In genomic region chr2:122102070-122102469, GRCm38 (mm10) we compare ENCODE assay signal across 8 mouse cellular contexts. TPM values are rescaled to one million over a fixed set of nuclear protein-coding genes. Genes with fewer than 3 reads are reported as not detected.
DNase-seq lines count a peak whose midpoint lies in the region; ATAC-seq and TF ChIP-seq lines count a peak whose summit lies in the region.

No protein-coding gene starts in this region.

- peaks cover 38% of the 10 kb centered on the region; the same call in 1 of the 2 replicates for H3K36me3 ChIP-seq in lung, postnatal 0 days (ENCODE audit: insufficient read depth, low read length)
- peaks cover 53% of the 10 kb centered on the region for H3K36me3 ChIP-seq in forebrain, embryonic 15.5 days

- peak; percentile 38; the same call in 1 of the 2 replicates for ATAC-seq in lung, postnatal 0 days
- ATAC-seq in forebrain, embryonic 15.5 days (replicated peaks): no peak

- no peak overlapping the region for H3K9ac ChIP-seq in lung, postnatal 0 days (replicated peaks; ENCODE audit: low read depth)
- H3K9ac ChIP-seq in forebrain, embryonic 15.5 days (replicated peaks): no peak overlapping the region

- H3K27me3 ChIP-seq in lung, postnatal 0 days (replicated peaks; ENCODE audit: insufficient read depth, low read length): no peaks in the 10 kb centered on the region
- H3K27me3 ChIP-seq in forebrain, embryonic 15.5 days: no peaks in the 10 kb centered on the region

- H3K4me3 ChIP-seq in bone marrow, adult 2 months (replicated peaks; ENCODE audit: control insufficient read depth, low read depth, low read length): no peak overlapping the region
- H3K4me3 ChIP-seq in lung, postnatal 0 days (ENCODE audit: low read depth, low read length): no peak overlapping the region
- H3K4me3 ChIP-seq in forebrain, embryonic 15.5 days: no peak overlapping the region

- no peak overlapping the region for H3K4me2 ChIP-seq in lung, postnatal 0 days (replicated peaks; ENCODE audit: low read depth, low read length)
- no peak overlapping the region for H3K4me2 ChIP-seq in forebrain, embryonic 15.5 days (replicated peaks)

- peak; percentile 68 for TF ChIP-seq CTCF in bone marrow, adult 2 months (IDR thresholded peaks at IDR 0.05; ENCODE audit: control insufficient read depth, insufficient read depth, low read length)
- peak; percentile 55 for TF ChIP-seq CTCF in lung, postnatal 0 days (IDR thresholded peaks at IDR 0.05)

- no peak for TF ChIP-seq POLR2A in bone marrow, adult 2 months (IDR thresholded peaks at IDR 0.05; ENCODE audit: borderline replicate concordance, control insufficient read depth, low read depth, low read length)

- H3K9me3 ChIP-seq in lung, postnatal 0 days (ENCODE audit: low read length): no peaks in the 10 kb centered on the region
- no peaks in the 10 kb centered on the region for H3K9me3 ChIP-seq in forebrain, embryonic 15.5 days

- peak; percentile 23 for DNase-seq in gastrocnemius, postnatal 10 days
- DNase-seq in gastrocnemius, adult 8-10 months (ENCODE audit: low spot score in 2 of 2): no peak
- DNase-seq in B cell, adult 2 months: peak; percentile 65 to 72
- DNase-seq in lung, postnatal 0 days (ENCODE audit: low spot score): no peak
- DNase-seq in cerebellum, adult 11-12 months: no peak
- DNase-seq in heart, postnatal 36 days: no peak

- no peak for TF ChIP-seq EP300 in lung, postnatal 0 days (IDR thresholded peaks at IDR 0.05)

- intact Hi-C loops in heart, postnatal 36 days (cut with DNase I): no loop called here

- no peaks in the 10 kb centered on the region for H3K4me1 ChIP-seq in bone marrow, adult 2 months (ENCODE audit: control insufficient read depth, insufficient read depth, low read length)
- no peaks in the 10 kb centered on the region for H3K4me1 ChIP-seq in lung, postnatal 0 days (ENCODE audit: insufficient read depth, low read depth, low read length)
- no peaks in the 10 kb centered on the region for H3K4me1 ChIP-seq in forebrain, embryonic 15.5 days

- H3K27ac ChIP-seq in bone marrow, adult 2 months (ENCODE audit: control insufficient read depth, insufficient read depth, low read depth, low read length, poor library complexity): no peak overlapping the region
- H3K27ac ChIP-seq in lung, postnatal 0 days (ENCODE audit: low read length): no peak overlapping the region
- no peak overlapping the region for H3K27ac ChIP-seq in forebrain, embryonic 15.5 days (replicated peaks)

RNA-seq across cellular contexts. Expression of gene Spg11, which starts 16.1 kb away (rescaled TPM):
- 1 to 10 TPM; 7.6 to 8.9 TPM for total RNA-seq in gastrocnemius, postnatal 10 days (2021)
- total RNA-seq in gastrocnemius, adult 8-10 months (2022): 1 to 10 TPM; 5.4 to 6.4 (median 6.1) TPM
- 1.7 and 6.3 TPM in 2 replicates for polyA plus RNA-seq in bone marrow, adult 2 months (2011; ENCODE audit: insufficient read depth, insufficient read length, low replicate concordance, missing spikeins)
- 4.1 and 4.3 TPM in 2 replicates for polyA plus RNA-seq in lung, postnatal 0 days (2015; fragmentation: Nextera tagmentation; extraction: Ambion mirVana)
- 8.4 and 9.9 TPM in 2 replicates for polyA plus RNA-seq in forebrain, embryonic 15.5 days (2015; fragmentation: Nextera tagmentation; extraction: Ambion mirVana)
- 10 to 100 TPM; 10.7 to 11.0 TPM for total RNA-seq in heart, postnatal 36 days (2021)

RNA-seq across cellular contexts. Expression of gene B2m, which starts 45.4 kb away (rescaled TPM):
- 100 to 1,000 TPM; 109 to 137 TPM for total RNA-seq in gastrocnemius, postnatal 10 days (2021)
- total RNA-seq in gastrocnemius, adult 8-10 months (2022): 100 to 1,000 TPM in 1 of 4 experiments, 10 to 100 TPM in 3; 54.2 to 107 (median 77.1) TPM
- polyA plus RNA-seq in bone marrow, adult 2 months (2011; ENCODE audit: insufficient read depth, insufficient read length, low replicate concordance, missing spikeins): 485 and 609 TPM in 2 replicates
- polyA plus RNA-seq in lung, postnatal 0 days (2015; fragmentation: Nextera tagmentation; extraction: Ambion mirVana): 655 and 745 TPM in 2 replicates
- polyA plus RNA-seq in forebrain, embryonic 15.5 days (2015; fragmentation: Nextera tagmentation; extraction: Ambion mirVana): 67.0 and 71.9 TPM in 2 replicates
- 100 to 1,000 TPM; 162 to 248 TPM for total RNA-seq in heart, postnatal 36 days (2021)

RNA-seq across cellular contexts. Expression of gene Trim69, which starts 58.4 kb away (rescaled TPM):
- total RNA-seq in gastrocnemius, postnatal 10 days (2021): not detected
- not detected for total RNA-seq in gastrocnemius, adult 8-10 months (2022)
- polyA plus RNA-seq in bone marrow, adult 2 months (2011; ENCODE audit: insufficient read depth, insufficient read length, low replicate concordance, missing spikeins): not detected in 2 replicates
- not detected in 2 replicates for polyA plus RNA-seq in lung, postnatal 0 days (2015; fragmentation: Nextera tagmentation; extraction: Ambion mirVana)
- polyA plus RNA-seq in forebrain, embryonic 15.5 days (2015; fragmentation: Nextera tagmentation; extraction: Ambion mirVana): not detected in 2 replicates
- under 1 TPM in 1 of 2 experiments, not detected in 1; 0.14 TPM for total RNA-seq in heart, postnatal 36 days (2021)

Comparison
In these comparisons a context has a peak if more than half of its experiments do, and no peak if none do; other contexts are left out.
1. DNase-seq: peak in gastrocnemius, postnatal 10 days (single experiment) and B cell, adult 2 months (2 of 2); none in gastrocnemius, adult 8-10 months (0 of 2), lung, postnatal 0 days (single experiment), cerebellum, adult 11-12 months (single experiment) and heart, postnatal 36 days (0 of 2).